Mouse (Mus musculus) hindbrain, embryonic 10.5 days (tissue): Measurements from ENCODE around the gene Htra2. TPM values are rescaled to one million over a fixed set of nuclear protein-coding genes. Genes with fewer than 3 reads are reported as not detected.

ENCODE experiments used
- DNase-seq: peaks from one replicate; pipeline ENCODE4 v3.0.0-alpha.2; 2017; ENCODE audit warnings: low spot score
- H3K27ac ChIP-seq: fragments of 300-500 bp; sonication (generic); 2 replicates; pipeline ENCODE4 v1.5.1; 2016; ENCODE audit warnings: mild to moderate bottlenecking, moderate library complexity
- H3K27me3 ChIP-seq: fragments of 300-500 bp; sonication (generic); 2 replicates; pipeline ENCODE4 v1.6.1; 2016; ENCODE audit warnings: mild to moderate bottlenecking; ENCODE audit not compliant: poor library complexity, insufficient read depth, severe bottlenecking
- H3K36me3 ChIP-seq: fragments of 300-500 bp; sonication (generic); 2 replicates; pipeline ENCODE4 v1.6.1; 2016; ENCODE audit warnings: mild to moderate bottlenecking, moderate library complexity
- H3K4me1 ChIP-seq: fragments of 300-500 bp; sonication (generic); replicated peaks from 2 replicates; pipeline ENCODE4 v1.6.1; 2016; ENCODE audit warnings: mild to moderate bottlenecking
- H3K4me3 ChIP-seq: fragments of 300-500 bp; sonication (generic); 2 replicates; pipeline ENCODE4 v1.5.1; 2016; ENCODE audit warnings: mild to moderate bottlenecking, moderate library complexity
- H3K9me3 ChIP-seq: fragments of 300-500 bp; sonication (generic); 2 replicates; pipeline ENCODE4 v1.6.1; 2016; ENCODE audit warnings: mild to moderate bottlenecking, moderate library complexity
- WGBS: fragments of 180-500 bp; shearing (Covaris S2); methylation state at CpG from one replicate; pipeline ENCODE4 v1.1.7; 2016; 5-methylcytosine and 5-hydroxymethylcytosine counted together
- microRNA counts: library from miRNA; unstranded; fragments of <30 nt; microRNA quantifications from one replicate; lab custom pipeline; 2017
- polyA plus RNA-seq: library from polyadenylated mRNA; unstranded; fragments of >200 nt; fragmentation: Nextera tagmentation; extraction: Ambion mirVana; gene quantifications from 2 replicates; pipeline ENCODE4 v1.2.1, GENCODE M21; 2016

Gene Htra2
- polyA plus RNA-seq, 1 experiment from 2014 or later, result 70.9 TPM

- DNase-seq, result no peak
- Histone ChIP-seq H3K9me3 (no peaks in the 10 kb centered on the region), H3K27me3 (no peaks in the 10 kb centered on the region), H3K4me3 (no peak overlapping the region), H3K27ac (no peak overlapping the region), H3K36me3 (no peaks in the 10 kb centered on the region), H3K4me1 (peaks cover 5% of the 10 kb centered on the region)
- WGBS, result 82% methylated on average over 10 of the region's 10 CpGs
Observed at GRCm38 (mm10) chr6:83005444-83006011, 49.5 kb downstream of the Htra2 start.

GRCm38 (mm10) chr6:83004872-83005271 is 50.2 kb downstream of the Htra2 start:
- peaks cover 5% of the 10 kb centered on the region for H3K4me1 ChIP-seq
- DNase-seq, result peak; percentile 20
- WGBS, result 60% methylated on average over 7 of the region's 7 CpGs
- no peaks in the 10 kb centered on the region for H3K36me3 ChIP-seq
- H3K27me3 ChIP-seq, result no peaks in the 10 kb centered on the region
- H3K27ac ChIP-seq, result no peak overlapping the region
- H3K9me3 ChIP-seq, result no peaks in the 10 kb centered on the region
- H3K4me3 ChIP-seq, result no peak overlapping the region

- DNase-seq, result no peak
- WGBS, result 75% methylated on average over 2 of the region's 2 CpGs
- H3K27ac ChIP-seq, result no peak overlapping the region
- H3K4me3 ChIP-seq, result no peak overlapping the region
- H3K4me1 ChIP-seq, result peaks cover 5% of the 10 kb centered on the region
- no peaks in the 10 kb centered on the region for H3K27me3 ChIP-seq
- H3K9me3 ChIP-seq, result no peaks in the 10 kb centered on the region
- H3K36me3 ChIP-seq, result no peaks in the 10 kb centered on the region
Observed at GRCm38 (mm10) chr6:83004309-83004708, 50.8 kb downstream of the Htra2 start.

DNA sequence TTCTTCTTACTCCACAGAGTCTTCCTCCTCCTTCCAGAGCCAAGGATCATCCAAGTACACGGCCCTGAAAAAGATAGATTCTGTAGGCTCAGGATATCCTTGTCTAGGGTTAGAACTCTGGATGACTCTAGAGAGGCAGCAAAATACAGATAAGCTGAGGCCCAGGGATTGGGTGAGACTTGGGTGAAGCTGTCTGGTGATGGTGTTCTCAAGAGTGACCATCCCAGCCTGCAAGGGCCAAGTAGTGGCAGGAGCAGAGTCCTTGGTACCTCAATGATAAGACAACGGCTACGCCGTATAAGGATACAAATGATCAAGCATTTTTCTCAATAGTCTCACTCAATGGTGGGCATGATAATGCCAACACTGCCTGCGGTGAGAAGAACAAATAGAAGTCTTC is 51.2 kb downstream of the Htra2 start:
- H3K9me3 ChIP-seq, result no peaks in the 10 kb centered on the region
- H3K27ac ChIP-seq, result no peak overlapping the region
- 87% methylated on average over 5 of the region's 5 CpGs for WGBS
- DNase-seq, result no peak
- H3K36me3 ChIP-seq, result no peaks in the 10 kb centered on the region
- no peak overlapping the region for H3K4me3 ChIP-seq
- H3K4me1 ChIP-seq, result peaks cover 5% of the 10 kb centered on the region
- H3K27me3 ChIP-seq, result no peaks in the 10 kb centered on the region

GRCm38 (mm10) chr6:83003082-83003481 is 52.0 kb downstream of the Htra2 start:
- no peak for DNase-seq
- Histone ChIP-seq H3K4me1 (peaks cover 5% of the 10 kb centered on the region), H3K36me3 (no peaks in the 10 kb centered on the region), H3K4me3 (no peak overlapping the region), H3K27me3 (peaks cover 2% of the 10 kb centered on the region), H3K27ac (no peak overlapping the region), H3K9me3 (no peaks in the 10 kb centered on the region)
- 91% methylated on average over 1 of the region's 1 CpGs for WGBS

MicroRNAs encoded within 50 kb of the gene (microRNA counts, 519-probe panel; counts per million panel counts)
- microRNA mmu-miR-3470a+mmu-miR-3470b (lab: Ali Mortazavi, UCI), result 1,255 counts per million, percentile 77 among the panel's probes with 10 or more counts

Other genes with a start within 250 kb of the Htra2 start
- 2.9 and 3.2 TPM in 2 replicates for gene Sema4f, start 115.5 kb downstream of the Htra2 start, polyA plus RNA-seq
- gene M1ap, start 108.4 kb downstream of the Htra2 start, polyA plus RNA-seq, result 0.22 and 0.42 TPM in 2 replicates
- 7.7 and 8.6 TPM in 2 replicates for gene Dok1, start 21.8 kb downstream of the Htra2 start, polyA plus RNA-seq
- 10.5 and 10.7 TPM in 2 replicates for gene Loxl3, start 21.1 kb downstream of the Htra2 start, polyA plus RNA-seq
- 169 and 179 TPM in 2 replicates for gene Aup1, start 752 bp downstream of the Htra2 start, polyA plus RNA-seq
- gene Dqx1, start 2.6 kb upstream of the Htra2 start, polyA plus RNA-seq, result 2.2 and 3.5 TPM in 2 replicates
- 5.6 and 12.3 TPM in 2 replicates for gene Tlx2, start 15.0 kb upstream of the Htra2 start, polyA plus RNA-seq
- 41.1 and 42.2 TPM in 2 replicates for gene Pcgf1, start 22.6 kb upstream of the Htra2 start, polyA plus RNA-seq
- gene Lbx2, start 31.1 kb upstream of the Htra2 start, polyA plus RNA-seq, result 0.39 and 0.55 TPM in 2 replicates
- 3.0 and 3.8 TPM in 2 replicates for gene Ccdc142, start 46.3 kb upstream of the Htra2 start, polyA plus RNA-seq
- 2.2 and 3.2 TPM in 2 replicates for gene Gm42688, start 46.3 kb upstream of the Htra2 start, polyA plus RNA-seq
- gene Mrpl53, start 53.8 kb upstream of the Htra2 start, polyA plus RNA-seq, result 151 and 154 TPM in 2 replicates
- 37.9 and 40.0 TPM in 2 replicates for gene Mogs, start 60.2 kb upstream of the Htra2 start, polyA plus RNA-seq
- gene Wbp1, start 66.3 kb upstream of the Htra2 start, polyA plus RNA-seq, result 157 and 245 TPM in 2 replicates
- 19.8 and 22.8 TPM in 2 replicates for gene Ino80b, start 70.2 kb upstream of the Htra2 start, polyA plus RNA-seq
- gene Rtkn, start 80.2 kb upstream of the Htra2 start, polyA plus RNA-seq, result 40.5 and 46.4 TPM in 2 replicates
- 14.2 and 15.9 TPM in 2 replicates for gene Wdr54, start 101.1 kb upstream of the Htra2 start, polyA plus RNA-seq
- 3.1 and 6.0 TPM in 2 replicates for gene 1700003E16Rik, start 101.1 kb upstream of the Htra2 start, polyA plus RNA-seq
- gene Dctn1, start 110.6 kb upstream of the Htra2 start, polyA plus RNA-seq, result 121 and 140 TPM in 2 replicates
- 1.1 and 5.3 TPM in 2 replicates for gene Slc4a5, start 164.6 kb upstream of the Htra2 start, polyA plus RNA-seq